Mouse (Mus musculus): Measurements from ENCODE around the gene BC049730.
"Not testable (repeated sequence)": the region's sequence is repeated elsewhere in the genome, so short reads cannot be mapped to it uniquely, and the experiment has no call there.

The BC049730 gene

GRCm38 (mm10) chr7:24708832-24709292, at the start of gene BC049730:
Gene BC049730, plus strand, starts transcription at chr7:24709242.
- DNase-seq (ENCODE audit: low spot score) = no peak

GRCm38 (mm10) chr7:24659737-24660357, 49.2 kb upstream of the BC049730 start:
- no peak for DNase-seq (ENCODE audit: low spot score)

GRCm38 (mm10) chr7:24661118-24661904, 47.7 kb upstream of the BC049730 start:
- no peak for DNase-seq (ENCODE audit: low spot score)

GRCm38 (mm10) chr7:24662575-24662974, 46.5 kb upstream of the BC049730 start:
- DNase-seq (ENCODE audit: low spot score) = no peak

- no peak for DNase-seq (ENCODE audit: low spot score)
Observed at GRCm38 (mm10) chr7:24664301-24664700, 44.7 kb upstream of the BC049730 start.

GRCm38 (mm10) chr7:24664959-24665358, 44.1 kb upstream of the BC049730 start:
- no peak for DNase-seq (ENCODE audit: low spot score)

- no peak for DNase-seq (ENCODE audit: low spot score)
Observed at GRCm38 (mm10) chr7:24671944-24672439, 37.0 kb upstream of the BC049730 start.

GRCm38 (mm10) chr7:24676575-24676974, 32.5 kb upstream of the BC049730 start, which contains the start of gene Tex101:
Gene Tex101, minus strand, starts transcription at chr7:24676675.
- no peak for DNase-seq (ENCODE audit: low spot score)

GRCm38 (mm10) chr7:24684121-24684520, 24.9 kb upstream of the BC049730 start:
- not testable (repeated sequence) for DNase-seq (ENCODE audit: low spot score)

GRCm38 (mm10) chr7:24687519-24687918, 21.5 kb upstream of the BC049730 start:
- not testable (repeated sequence) for DNase-seq (ENCODE audit: low spot score)

- not testable (repeated sequence) for DNase-seq (ENCODE audit: low spot score)
Observed at GRCm38 (mm10) chr7:24692693-24693092, 16.3 kb upstream of the BC049730 start.

- not testable (repeated sequence) for DNase-seq (ENCODE audit: low spot score)
Observed at GRCm38 (mm10) chr7:24697891-24698290, 11.2 kb upstream of the BC049730 start.

- not testable (repeated sequence) for DNase-seq (ENCODE audit: low spot score)
Observed at GRCm38 (mm10) chr7:24702841-24703240, 6.2 kb upstream of the BC049730 start.

- DNase-seq (ENCODE audit: low spot score) = no peak
Observed at GRCm38 (mm10) chr7:24715039-24715438, 6.0 kb downstream of the BC049730 start.

- DNase-seq (ENCODE audit: low spot score) = not testable (repeated sequence)
Observed at GRCm38 (mm10) chr7:24726808-24727207, 17.8 kb downstream of the BC049730 start, which contains the start of gene Gm4763. Gene Gm4763, minus strand, starts transcription at chr7:24726908.

GRCm38 (mm10) chr7:24735970-24736670, 27.1 kb downstream of the BC049730 start:
- DNase-seq (ENCODE audit: low spot score) = no peak

- no peak for DNase-seq (ENCODE audit: low spot score)
Observed at GRCm38 (mm10) chr7:24750695-24751094, 41.7 kb downstream of the BC049730 start.

GRCm38 (mm10) chr7:24751610-24752009, 42.6 kb downstream of the BC049730 start:
- DNase-seq (ENCODE audit: low spot score) = no peak

- no peak for DNase-seq (ENCODE audit: low spot score)
Observed at GRCm38 (mm10) chr7:24753476-24753875, 44.4 kb downstream of the BC049730 start.

- no peak for DNase-seq (ENCODE audit: low spot score)
Observed at GRCm38 (mm10) chr7:24758520-24758919, 49.5 kb downstream of the BC049730 start.

- DNase-seq (ENCODE audit: low spot score) = no peak
Observed at GRCm38 (mm10) chr7:24760211-24760610, 51.2 kb downstream of the BC049730 start, which contains the start of gene Cd177. Gene Cd177, minus strand, starts transcription at chr7:24760311.

GRCm38 (mm10) chr7:24761161-24761560, 52.1 kb downstream of the BC049730 start:
- DNase-seq (ENCODE audit: low spot score) = no peak
